10 mouse cellular contexts compared by ENCODE assay signal in the genomic region with DNA sequence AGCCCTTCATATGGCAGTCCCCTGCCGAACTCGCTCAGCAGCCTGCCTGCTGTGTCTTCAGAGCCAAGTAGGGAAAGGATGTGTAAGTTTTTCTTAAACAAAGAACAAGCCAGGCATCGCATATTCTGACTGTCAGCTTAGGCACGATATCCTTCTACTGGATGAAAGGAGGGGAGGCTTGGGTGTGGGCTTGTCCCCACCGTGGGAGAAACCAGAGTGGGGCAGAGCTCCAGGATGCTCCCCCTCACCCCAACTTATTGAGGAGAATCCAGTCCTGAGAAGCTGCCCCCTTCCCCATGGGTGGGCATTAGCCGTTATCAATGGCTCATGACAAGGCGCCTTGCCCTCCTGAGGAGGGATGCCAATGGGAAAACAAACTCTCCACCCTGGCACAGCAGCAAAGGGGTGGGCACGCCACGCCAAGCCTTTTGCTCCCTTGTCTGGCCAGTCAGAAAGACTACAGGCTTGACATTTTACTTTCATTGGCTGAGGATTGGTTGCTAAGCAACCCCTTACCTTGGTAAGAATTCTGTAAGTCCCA. TPM values are rescaled to one million over a fixed set of nuclear protein-coding genes. Genes with fewer than 3 reads are reported as not detected.
DNase-seq lines count a peak whose midpoint lies in the region; ATAC-seq lines count a peak whose summit lies in the region.
"Had no signal": no experiment of that assay in that cellular context is flagged by ENCODE, and none has a peak within 500 bp of the region (broad histone marks: within the 10 kb centered on the region; RNA-seq: fewer than 3 reads in every experiment).

No protein-coding gene starts in this region.

- no peaks in the 10 kb centered on the region for H3K27me3 ChIP-seq in hindbrain, embryonic 15.5 days

- intact Hi-C loops in left cerebral cortex, postnatal 4 days (cut with DNase I): no loop called here

- H3K9me3 ChIP-seq in hindbrain, embryonic 15.5 days: no peaks in the 10 kb centered on the region

- peak overlapping the region; percentile 80 for H3K4me2 ChIP-seq in hindbrain, embryonic 15.5 days

- H3K9ac ChIP-seq in hindbrain, embryonic 15.5 days: no peak overlapping the region

- 14% methylated on average over 9 of the region's 9 CpGs for WGBS in hindbrain, embryonic 15.5 days

- H3K4me1 ChIP-seq in hindbrain, embryonic 15.5 days (replicated peaks): peaks cover 15% of the 10 kb centered on the region

- H3K36me3 ChIP-seq in hindbrain, embryonic 15.5 days: no peaks in the 10 kb centered on the region

- ATAC-seq in hindbrain, embryonic 15.5 days (ENCODE audit: low FRiP score, low read depth): peak; percentile 92

- H3K27ac ChIP-seq in hindbrain, embryonic 15.5 days (replicated peaks): peak overlapping the region; percentile 79
- H3K27ac ChIP-seq: kidney, postnatal 0 days had no signal

- DNase-seq in embryo, embryonic 11 days: peak; percentile 30
- no peak for DNase-seq in embryo, embryonic 9.5 days (ENCODE audit: extremely low spot score)
- peak; percentile 74 for DNase-seq in left cerebral cortex, postnatal 4 days
- DNase-seq in right cerebral cortex, postnatal 14 days: peak; percentile 28
- DNase-seq in thymus, postnatal 25 days: no peak
- DNase-seq in B cell, adult 2 months: no peak
- no peak for DNase-seq in spleen, postnatal 36 days (ENCODE audit: low spot score in 2 of 2)
- DNase-seq: gastrocnemius, postnatal 25 days had no signal

- peak overlapping the region; percentile 34 for H3K4me3 ChIP-seq in hindbrain, embryonic 15.5 days

RNA-seq across cellular contexts. Expression of a gene that starts 10.1 kb away (rescaled TPM):
- 12.6 and 15.8 TPM in 2 replicates for polyA plus RNA-seq in hindbrain, embryonic 15.5 days (2015; fragmentation: Nextera tagmentation; extraction: Ambion mirVana)
- total RNA-seq in left cerebral cortex, postnatal 4 days (2021): 10 to 100 TPM; 13.0 to 19.1 TPM

Comparison
In these comparisons a context has a peak if more than half of its experiments do, and no peak if none do; other contexts are left out.
1. DNase-seq: peak in embryo, embryonic 11 days (single experiment), left cerebral cortex, postnatal 4 days (single experiment) and right cerebral cortex, postnatal 14 days (single experiment); none in embryo, embryonic 9.5 days (single experiment), thymus, postnatal 25 days (single experiment), B cell, adult 2 months (0 of 2) and spleen, postnatal 36 days (0 of 2).